Mouse (Mus musculus): ENCODE data around the gene Ctbp2. TPM values are rescaled to one million over a fixed set of nuclear protein-coding genes. Genes with fewer than 3 reads are reported as not detected.
A peak's percentile ranks its signal among the peaks of the same experiment; 100 is the strongest.

Gene Ctbp2
- polyA plus RNA-seq, 1 experiment from 2014 or later = 117 TPM

GRCm38 (mm10) chr7:133029496-133030047, 94.6 kb downstream of the Ctbp2 start:
- Histone ChIP-seq H3K4me1 (peaks cover 72% of the 10 kb centered on the region), H3K9me3 (replicated peaks) (no peaks in the 10 kb centered on the region), H3K4me2 (no peak overlapping the region), H3K27me3 (no peaks in the 10 kb centered on the region), H3K27ac (no peak overlapping the region), H3K9ac (no peak overlapping the region), H3K36me3 (peaks cover 18% of the 10 kb centered on the region; the same call in 1 of the 2 replicates), H3K4me3 (replicated peaks) (no peak overlapping the region)
- 70% methylated on average over 8 of the region's 8 CpGs for WGBS
- no peak for ATAC-seq (replicated peaks; ENCODE audit: low FRiP score)

GRCm38 (mm10) chr7:133029004-133029403, 95.2 kb downstream of the Ctbp2 start:
- Histone ChIP-seq H3K9ac (no peak overlapping the region), H3K36me3 (peaks cover 20% of the 10 kb centered on the region; the same call in 1 of the 2 replicates), H3K4me1 (peaks cover 67% of the 10 kb centered on the region), H3K27ac (no peak overlapping the region), H3K9me3 (replicated peaks) (no peaks in the 10 kb centered on the region), H3K27me3 (no peaks in the 10 kb centered on the region), H3K4me2 (no peak overlapping the region), H3K4me3 (replicated peaks) (no peak overlapping the region)
- WGBS = 83% methylated on average over 8 of the region's 8 CpGs
- ATAC-seq (replicated peaks; ENCODE audit: low FRiP score) = no peak

- no peak overlapping the region for H3K9ac ChIP-seq
- no peak overlapping the region for H3K27ac ChIP-seq
- WGBS = 93% methylated on average over 4 of the region's 4 CpGs
- H3K9me3 ChIP-seq (replicated peaks) = no peaks in the 10 kb centered on the region
- H3K4me1 ChIP-seq = peaks cover 56% of the 10 kb centered on the region
- H3K4me3 ChIP-seq (replicated peaks) = no peak overlapping the region
- ATAC-seq (replicated peaks; ENCODE audit: low FRiP score) = no peak
- peaks cover 25% of the 10 kb centered on the region; the same call in 1 of the 2 replicates for H3K36me3 ChIP-seq
- H3K27me3 ChIP-seq = no peaks in the 10 kb centered on the region
- H3K4me2 ChIP-seq = no peak overlapping the region
Observed at GRCm38 (mm10) chr7:133027930-133028329, 96.2 kb downstream of the Ctbp2 start.

GRCm38 (mm10) chr7:133024694-133025093, 99.5 kb downstream of the Ctbp2 start:
- Histone ChIP-seq H3K27ac (no peak overlapping the region), H3K9me3 (replicated peaks) (no peaks in the 10 kb centered on the region), H3K4me3 (replicated peaks) (no peak overlapping the region), H3K36me3 (peaks cover 24% of the 10 kb centered on the region; the same call in 1 of the 2 replicates), H3K9ac (no peak overlapping the region), H3K27me3 (no peaks in the 10 kb centered on the region), H3K4me1 (peaks cover 45% of the 10 kb centered on the region), H3K4me2 (no peak overlapping the region)
- no peak for ATAC-seq (replicated peaks; ENCODE audit: low FRiP score)
- WGBS = 47% methylated on average over 1 of the region's 1 CpGs

- no peak for ATAC-seq (replicated peaks; ENCODE audit: low FRiP score)
- Histone ChIP-seq H3K27me3 (no peaks in the 10 kb centered on the region), H3K4me2 (no peak overlapping the region), H3K9ac (no peak overlapping the region), H3K4me3 (replicated peaks) (no peak overlapping the region), H3K27ac (peak overlapping the region; percentile 37; the same call in 1 of the 2 replicates), H3K36me3 (0 out of 2 replicates have a peak, but pooled peaks cover 15% of the 10 kb centered on the region), H3K9me3 (replicated peaks) (no peaks in the 10 kb centered on the region), H3K4me1 (peaks cover 40% of the 10 kb centered on the region)
- WGBS = 30% methylated on average over 6 of the region's 6 CpGs
Observed at GRCm38 (mm10) chr7:133019481-133020020, 104.6 kb downstream of the Ctbp2 start.

- ATAC-seq (replicated peaks; ENCODE audit: low FRiP score) = no peak
- H3K4me1 ChIP-seq = peaks cover 43% of the 10 kb centered on the region
- H3K27ac ChIP-seq = peak overlapping the region; percentile 37
- H3K4me3 ChIP-seq (replicated peaks) = no peak overlapping the region
- H3K9me3 ChIP-seq (replicated peaks) = no peaks in the 10 kb centered on the region
- no peaks in the 10 kb centered on the region for H3K27me3 ChIP-seq
- no peak overlapping the region for H3K9ac ChIP-seq
- 77% methylated on average over 7 of the region's 7 CpGs for WGBS
- H3K4me2 ChIP-seq = no peak overlapping the region
- peaks cover 17% of the 10 kb centered on the region; the same call in 1 of the 2 replicates for H3K36me3 ChIP-seq
Observed at GRCm38 (mm10) chr7:133018961-133019360, 105.2 kb downstream of the Ctbp2 start.

GRCm38 (mm10) chr7:133015416-133016070, 108.6 kb downstream of the Ctbp2 start:
- Histone ChIP-seq H3K36me3 (peaks cover 26% of the 10 kb centered on the region), H3K4me3 (replicated peaks) (no peak overlapping the region), H3K9me3 (replicated peaks) (no peaks in the 10 kb centered on the region), H3K4me2 (no peak overlapping the region), H3K27ac (peak overlapping the region; percentile 59), H3K27me3 (no peaks in the 10 kb centered on the region), H3K9ac (no peak overlapping the region), H3K4me1 (peaks cover 68% of the 10 kb centered on the region)
- 44% methylated on average over 7 of the region's 7 CpGs for WGBS
- no peak for ATAC-seq (replicated peaks; ENCODE audit: low FRiP score)

- ATAC-seq (replicated peaks; ENCODE audit: low FRiP score) = no peak
- peaks cover 65% of the 10 kb centered on the region for H3K4me1 ChIP-seq
- no peak overlapping the region for H3K4me2 ChIP-seq
- WGBS = 91% methylated on average over 14 of the region's 14 CpGs
- no peaks in the 10 kb centered on the region for H3K27me3 ChIP-seq
- H3K4me3 ChIP-seq (replicated peaks) = no peak overlapping the region
- H3K36me3 ChIP-seq = peaks cover 35% of the 10 kb centered on the region
- H3K9ac ChIP-seq = no peak overlapping the region
- H3K27ac ChIP-seq = 0 out of 2 replicates have a peak overlapping the region, but pooled peaks have one; percentile 59
- no peaks in the 10 kb centered on the region for H3K9me3 ChIP-seq (replicated peaks)
Observed at GRCm38 (mm10) chr7:133014631-133015030, 109.5 kb downstream of the Ctbp2 start.

GRCm38 (mm10) chr7:133013923-133014322, 110.2 kb downstream of the Ctbp2 start:
- no peak overlapping the region for H3K27ac ChIP-seq
- no peak for ATAC-seq (replicated peaks; ENCODE audit: low FRiP score)
- no peak overlapping the region for H3K9ac ChIP-seq
- no peaks in the 10 kb centered on the region for H3K27me3 ChIP-seq
- WGBS = 92% methylated on average over 10 of the region's 10 CpGs
- no peak overlapping the region for H3K4me3 ChIP-seq (replicated peaks)
- H3K36me3 ChIP-seq = peaks cover 39% of the 10 kb centered on the region
- no peak overlapping the region for H3K4me2 ChIP-seq
- peaks cover 60% of the 10 kb centered on the region for H3K4me1 ChIP-seq
- no peaks in the 10 kb centered on the region for H3K9me3 ChIP-seq (replicated peaks)

GRCm38 (mm10) chr7:133012637-133013366, 111.4 kb downstream of the Ctbp2 start:
- H3K4me2 ChIP-seq = no peak overlapping the region
- H3K27ac ChIP-seq = peak overlapping the region; percentile 16; the same call in 1 of the 2 replicates
- no peak overlapping the region for H3K4me3 ChIP-seq (replicated peaks)
- H3K9ac ChIP-seq = no peak overlapping the region
- peaks cover 66% of the 10 kb centered on the region for H3K4me1 ChIP-seq
- peaks cover 37% of the 10 kb centered on the region for H3K36me3 ChIP-seq
- no peaks in the 10 kb centered on the region for H3K9me3 ChIP-seq (replicated peaks)
- no peak for ATAC-seq (replicated peaks; ENCODE audit: low FRiP score)
- WGBS = 48% methylated on average over 14 of the region's 14 CpGs
- no peaks in the 10 kb centered on the region for H3K27me3 ChIP-seq

GRCm38 (mm10) chr7:133011611-133012010, 112.5 kb downstream of the Ctbp2 start:
- H3K9me3 ChIP-seq (replicated peaks) = no peaks in the 10 kb centered on the region
- H3K4me3 ChIP-seq (replicated peaks) = no peak overlapping the region
- H3K4me2 ChIP-seq = no peak overlapping the region
- H3K36me3 ChIP-seq = peaks cover 36% of the 10 kb centered on the region
- H3K27me3 ChIP-seq = no peaks in the 10 kb centered on the region
- peak overlapping the region; percentile 65; the same call in 1 of the 2 replicates for H3K27ac ChIP-seq
- 60% methylated on average over 4 of the region's 4 CpGs for WGBS
- ATAC-seq (replicated peaks; ENCODE audit: low FRiP score) = no peak
- peaks cover 77% of the 10 kb centered on the region for H3K4me1 ChIP-seq
- no peak overlapping the region for H3K9ac ChIP-seq

- ATAC-seq (replicated peaks; ENCODE audit: low FRiP score) = 0 out of 2 replicates have a peak, but pooled peaks have one; percentile 35
- H3K4me3 ChIP-seq (replicated peaks) = no peak overlapping the region
- peaks cover 77% of the 10 kb centered on the region for H3K4me1 ChIP-seq
- H3K27me3 ChIP-seq = no peaks in the 10 kb centered on the region
- H3K36me3 ChIP-seq = peaks cover 36% of the 10 kb centered on the region
- no peak overlapping the region for H3K4me2 ChIP-seq
- no peak overlapping the region for H3K9ac ChIP-seq
- H3K27ac ChIP-seq = peak overlapping the region; percentile 65
- H3K9me3 ChIP-seq (replicated peaks) = no peaks in the 10 kb centered on the region
- WGBS = 29% methylated on average over 5 of the region's 5 CpGs
Observed at GRCm38 (mm10) chr7:133011191-133011590, 113.0 kb downstream of the Ctbp2 start.
